Mouse (Mus musculus): Measurements from ENCODE around the gene 4833427G06Rik.

Gene 4833427G06Rik

DNA sequence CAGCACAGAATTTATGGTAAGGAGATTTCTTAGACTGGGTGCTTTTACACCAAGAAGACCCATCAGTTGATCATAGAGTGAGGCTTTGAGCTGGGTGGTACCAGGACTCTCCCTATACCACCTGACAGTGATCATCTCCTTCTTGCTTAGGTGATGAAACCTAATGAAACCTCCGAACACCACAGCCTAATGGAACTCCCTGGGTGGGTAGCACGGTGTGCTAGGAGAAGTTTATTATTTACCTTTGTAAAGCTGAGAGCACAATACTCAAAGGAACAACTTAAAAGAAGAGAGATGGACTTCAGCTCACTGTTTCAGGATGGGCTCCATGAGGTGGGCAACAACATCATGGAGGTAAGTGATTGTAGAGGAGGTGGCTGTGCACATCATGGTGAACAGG lies 41.3 kb downstream of the 4833427G06Rik start, which contains the start of gene Btg4:
Gene Btg4, plus strand, starts transcription at position 301 of the 400 bp plus-strand sequence.
- DNase-seq: no peak

DNA sequence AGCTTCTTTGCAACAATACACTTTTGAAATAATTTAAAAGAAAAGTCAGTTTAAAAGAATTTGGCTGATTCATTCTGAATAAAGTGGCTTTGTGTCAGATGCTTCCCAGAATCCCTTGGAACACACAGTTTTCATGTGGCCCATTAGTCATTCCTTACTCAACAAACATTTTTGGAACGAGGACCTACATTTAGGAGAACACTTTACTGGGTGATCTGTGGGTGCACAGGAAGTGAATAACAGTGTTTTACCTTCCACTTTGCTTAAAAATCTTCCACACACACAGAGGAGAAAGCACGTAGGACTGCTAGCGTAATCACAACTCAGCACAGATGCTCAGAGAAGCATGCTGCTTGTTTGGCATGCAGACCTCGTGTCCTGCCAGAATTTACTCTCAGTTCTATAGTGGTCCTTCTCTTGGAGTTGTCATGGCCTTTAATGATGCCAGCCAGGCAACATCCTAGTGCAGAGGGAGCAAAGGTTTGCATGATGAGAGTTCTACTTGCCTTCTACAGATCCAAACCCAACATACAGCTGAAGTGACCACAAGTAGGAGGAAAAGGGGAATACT lies 42.8 kb downstream of the 4833427G06Rik start:
- DNase-seq: no peak

DNA sequence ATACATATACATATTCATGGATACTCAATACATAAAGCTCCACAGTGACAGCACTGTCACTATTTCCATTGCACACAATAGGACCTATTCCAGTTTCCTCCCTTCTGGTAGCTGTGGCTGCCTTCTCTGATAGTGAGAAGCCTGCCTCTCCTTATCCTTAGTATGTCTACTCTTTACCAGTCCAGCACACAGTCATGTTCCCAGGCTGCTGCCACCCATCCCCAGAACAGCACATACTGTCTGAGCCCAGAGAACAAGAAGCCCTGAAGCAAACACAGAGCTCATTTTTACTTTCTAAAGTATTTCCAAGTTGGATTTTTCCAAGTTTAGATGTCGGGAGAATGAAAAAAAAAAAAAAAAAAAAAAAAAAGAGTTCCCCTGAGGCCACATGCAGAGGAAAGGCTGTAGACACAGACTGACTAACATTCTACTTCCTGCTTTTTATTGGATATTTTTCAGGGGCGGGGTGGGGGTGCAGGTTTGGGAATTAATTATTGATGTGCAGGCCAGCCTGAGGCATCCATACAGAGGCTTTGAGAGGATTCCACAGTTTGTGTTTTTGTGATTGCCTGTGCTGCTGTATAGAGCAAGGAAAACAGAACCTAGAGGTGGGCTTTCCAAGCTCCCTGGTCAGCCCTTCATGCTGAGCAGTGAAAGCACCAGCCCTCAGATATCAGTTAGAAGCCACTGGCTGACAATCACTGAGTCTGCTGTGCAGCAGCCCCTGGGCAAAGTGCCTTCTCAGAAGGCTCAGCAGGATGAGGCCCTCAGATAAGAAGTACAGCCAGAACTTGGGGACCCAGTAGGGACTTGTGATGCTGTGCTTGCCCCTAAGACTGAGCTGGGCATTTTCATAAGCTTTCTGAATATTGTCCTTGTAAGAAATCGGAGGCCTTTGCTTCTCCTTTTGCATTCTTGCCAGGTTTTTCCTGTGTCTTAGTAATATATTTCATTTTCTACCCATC lies 45.2 kb downstream of the 4833427G06Rik start:
- peak; percentile 45 for DNase-seq

DNA sequence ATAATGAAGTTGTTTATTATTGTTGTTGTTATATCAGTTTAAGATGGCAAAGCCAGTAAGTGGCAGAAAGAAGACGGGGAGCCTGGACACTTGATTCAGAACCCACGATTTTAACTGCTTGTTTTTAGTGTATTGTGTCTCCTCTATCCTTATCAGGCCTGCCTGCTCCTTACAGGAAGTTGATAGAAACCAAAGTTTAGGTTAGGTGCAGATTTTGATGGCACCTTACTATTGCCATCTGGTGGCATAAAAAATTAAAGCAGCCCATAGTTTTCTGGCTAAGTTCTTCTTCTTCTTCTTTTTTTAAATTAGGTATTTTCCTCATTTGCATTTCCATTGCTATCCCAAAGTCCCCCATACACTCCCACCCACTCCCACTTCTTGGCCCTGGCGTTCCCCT lies 49.7 kb downstream of the 4833427G06Rik start:
- no peak for DNase-seq

DNA sequence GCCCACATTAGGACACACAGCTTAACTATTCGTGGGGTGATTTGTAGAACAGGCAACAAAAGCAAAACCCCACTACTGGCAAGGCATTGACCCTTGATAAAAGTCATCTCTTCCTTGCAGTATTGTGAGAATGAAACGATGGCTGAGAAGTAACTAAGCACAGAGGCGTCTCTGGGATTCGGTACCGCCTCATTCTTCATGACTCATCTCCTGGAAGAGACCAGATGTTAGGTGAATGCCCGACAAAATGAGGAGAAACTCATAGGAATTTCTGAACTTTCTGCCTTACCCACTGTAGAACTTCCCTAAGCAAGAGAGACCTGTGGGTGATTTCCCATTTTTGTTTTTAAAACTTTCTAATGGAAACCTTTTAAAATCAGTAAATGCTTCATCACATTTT lies 59.7 kb downstream of the 4833427G06Rik start:
- no peak for DNase-seq

DNA sequence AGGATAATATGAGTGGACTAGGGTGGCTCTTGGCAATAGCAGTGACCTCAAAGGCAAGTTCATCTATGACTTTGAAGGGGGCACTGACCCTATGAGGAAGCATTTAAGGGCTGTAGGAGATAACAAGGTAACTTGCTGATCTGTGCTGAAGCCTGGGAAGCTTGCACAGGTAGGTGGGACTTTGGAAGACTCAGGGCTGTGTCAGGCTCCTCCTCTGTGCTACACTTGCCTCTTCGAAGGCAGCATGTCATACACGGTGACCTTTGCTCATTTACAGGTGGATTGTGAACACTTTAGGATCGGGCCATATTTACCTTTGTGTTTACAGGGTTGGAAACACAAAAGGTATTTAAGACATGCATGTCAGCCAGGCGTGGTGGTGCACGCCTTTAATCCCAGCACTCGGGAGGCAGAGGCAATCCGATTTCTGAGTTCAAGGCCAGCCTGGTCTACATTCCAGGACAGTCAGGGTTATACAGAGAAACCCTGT lies 60.3 kb downstream of the 4833427G06Rik start:
- no peak for DNase-seq

DNA sequence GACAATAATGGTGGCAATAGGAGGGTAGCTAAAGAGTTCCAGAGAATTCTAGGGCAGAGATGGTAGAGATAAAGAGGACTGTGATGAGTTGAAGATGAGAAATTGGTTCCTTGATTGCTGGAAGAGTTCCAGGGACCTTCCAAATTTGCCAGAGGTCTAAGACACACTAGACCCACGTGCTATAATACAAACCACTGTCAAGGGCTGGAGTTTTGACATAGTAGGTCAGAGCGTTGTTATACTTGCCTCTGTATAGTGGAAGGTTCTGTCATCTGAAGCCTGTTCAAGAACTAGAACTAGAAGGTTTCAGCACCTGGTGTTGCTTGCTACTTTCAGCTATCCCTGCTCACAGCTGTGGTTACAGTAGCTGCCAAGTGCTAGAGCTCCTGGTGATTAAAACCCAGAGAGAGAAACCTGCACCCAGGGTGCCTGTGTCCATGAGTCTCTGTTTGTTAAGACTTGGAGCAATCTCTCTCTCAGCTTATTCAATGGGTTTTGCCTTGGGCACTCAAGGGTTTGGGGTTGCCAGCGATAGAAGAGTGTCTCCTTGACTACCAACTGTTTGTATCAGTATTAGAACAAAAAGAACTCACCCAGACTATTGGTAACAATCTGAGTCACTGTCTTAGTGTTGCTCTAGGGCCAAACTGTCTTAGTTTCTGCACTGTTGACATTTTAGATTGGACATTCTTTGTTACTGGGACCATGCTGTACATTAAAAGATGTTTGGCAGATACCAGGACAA lies 68.9 kb downstream of the 4833427G06Rik start:
- DNase-seq: no peak

DNA sequence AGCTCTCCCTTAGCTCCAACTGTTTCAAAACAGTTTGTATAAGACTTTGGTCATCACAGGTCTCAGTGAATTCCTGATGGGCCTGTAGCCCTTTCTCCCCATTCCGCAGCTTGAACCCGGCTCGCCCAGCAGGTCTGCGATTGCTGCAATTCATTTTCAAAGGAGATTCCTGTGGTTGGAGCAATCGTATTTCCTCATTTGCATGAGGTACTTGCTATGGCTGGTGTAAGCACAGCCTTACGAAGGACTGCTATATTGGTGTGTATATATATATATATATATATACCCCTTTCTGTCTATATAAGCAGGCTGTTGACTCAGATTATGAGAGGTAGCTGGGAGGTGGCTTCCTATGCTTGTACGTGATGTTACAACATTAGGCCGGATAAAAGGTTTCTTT lies 69.6 kb downstream of the 4833427G06Rik start:
- no peak for DNase-seq

DNA sequence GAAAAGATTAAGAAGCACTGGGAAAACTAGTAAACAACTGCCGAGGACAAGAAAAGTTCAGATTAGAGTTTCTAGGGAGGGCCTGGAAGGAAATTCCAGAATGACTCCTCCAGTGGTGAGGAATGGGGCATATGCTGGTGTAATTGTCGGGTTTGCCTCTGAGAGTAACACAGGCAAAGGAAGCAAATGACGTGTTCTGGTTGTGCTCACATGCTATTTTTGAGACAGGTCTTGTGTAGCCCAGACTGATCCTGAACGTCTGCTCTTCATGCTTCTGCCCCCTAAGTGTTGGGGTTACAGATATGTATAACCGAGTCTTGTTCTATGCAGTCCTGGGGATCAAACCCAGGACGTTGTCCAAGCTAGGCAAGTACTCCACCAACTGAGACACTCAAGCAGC lies 70.3 kb downstream of the 4833427G06Rik start:
- DNase-seq: no peak

Data from kidney, postnatal 10 days (tissue).